Comparison of ENCODE assay signal across 9 mouse cellular contexts in genomic region chr17:50735955-50736533, GRCm38 (mm10).
DNase-seq lines count a peak whose midpoint lies in the region; ATAC-seq lines count a peak whose summit lies in the region.
"Had no signal": no experiment of that assay in that cellular context is flagged by ENCODE, and none has a peak within 500 bp of the region (broad histone marks: within the 10 kb centered on the region; RNA-seq: fewer than 3 reads in every experiment).

No protein-coding gene starts in this region.

- no peak for ATAC-seq in liver, embryonic 13.5 days (ENCODE audit: low read depth)
- ATAC-seq: intestine, postnatal 0 days had no signal

- H3K27me3 ChIP-seq in liver, embryonic 13.5 days = no peaks in the 10 kb centered on the region

- H3K9me3 ChIP-seq in liver, embryonic 13.5 days (replicated peaks) = no peaks in the 10 kb centered on the region

- H3K4me1 ChIP-seq in liver, embryonic 13.5 days (replicated peaks) = peaks cover 11% of the 10 kb centered on the region; the same call in 1 of the 2 replicates

- no peak overlapping the region for H3K4me3 ChIP-seq in liver, embryonic 13.5 days (replicated peaks)

- H3K27ac ChIP-seq in liver, embryonic 13.5 days = peak overlapping the region; percentile 18; the same call in 1 of the 2 replicates

- H3K9ac ChIP-seq in liver, embryonic 13.5 days = no peak overlapping the region

- 50% methylated on average over 8 of the region's 8 CpGs for WGBS in liver, embryonic 13.5 days (ENCODE audit: insufficient replicate concordance)

- H3K36me3 ChIP-seq in liver, embryonic 13.5 days = no peaks in the 10 kb centered on the region

- H3K4me2 ChIP-seq in liver, embryonic 13.5 days = no peak overlapping the region

- peak; percentile 20 for DNase-seq in cerebellum, adult 8-10 months
- DNase-seq in cerebellum, adult 11 months = no peak
- peak; percentile 10 for DNase-seq in thymus, postnatal 0 days (ENCODE audit: low spot score)
- no peak for DNase-seq in thymus, postnatal 14 days
- no peak for DNase-seq in liver, embryonic 13.5 days
- DNase-seq in kidney, postnatal 4 days = no peak
- no peak for DNase-seq in urinary bladder, postnatal 10 days (ENCODE audit: low spot score)
- DNase-seq in right cerebral cortex, postnatal 36 days (ENCODE audit: low spot score in 2 of 2) = no peak

Comparison
In these comparisons a context has a peak if more than half of its experiments do, and no peak if none do; other contexts are left out.
1. DNase-seq: peak in cerebellum, adult 8-10 months (single experiment) and thymus, postnatal 0 days (single experiment); none in cerebellum, adult 11 months (single experiment), thymus, postnatal 14 days (single experiment), liver, embryonic 13.5 days (single experiment), kidney, postnatal 4 days (0 of 2), urinary bladder, postnatal 10 days (single experiment) and right cerebral cortex, postnatal 36 days (0 of 2).